8 mouse cellular contexts compared by ENCODE assay signal in genomic region chr4:119008476-119008875, GRCm38 (mm10). TPM values are rescaled to one million over a fixed set of nuclear protein-coding genes. Genes with fewer than 3 reads are reported as not detected.
A peak's percentile ranks its signal among the peaks of the same experiment; 100 is the strongest.
DNase-seq lines count a peak whose midpoint lies in the region; ATAC-seq lines count a peak whose summit lies in the region.

No protein-coding gene starts in this region.

- no peak overlapping the region for H3K9ac ChIP-seq in forebrain, embryonic 14.5 days (ENCODE audit: low read length)

- ATAC-seq in forebrain, embryonic 14.5 days: no peak
- ATAC-seq in activated CD4-positive, CD25-positive, alpha-beta regulatory T cell, adult 4 months: no peak

- H3K9me3 ChIP-seq in forebrain, embryonic 14.5 days (replicated peaks; ENCODE audit: control insufficient read depth, low read length): no peaks in the 10 kb centered on the region

- no peaks in the 10 kb centered on the region for H3K36me3 ChIP-seq in forebrain, embryonic 14.5 days (ENCODE audit: control insufficient read depth, insufficient read depth, low read length)

- H3K4me2 ChIP-seq in forebrain, embryonic 14.5 days (ENCODE audit: low read length): no peak overlapping the region

- 28% methylated on average over 6 of the region's 6 CpGs for WGBS in forebrain, embryonic 14.5 days

- no peaks in the 10 kb centered on the region for H3K4me1 ChIP-seq in forebrain, embryonic 14.5 days (ENCODE audit: control insufficient read depth, insufficient read depth, low read length)

- no peak overlapping the region for H3K4me3 ChIP-seq in forebrain, embryonic 14.5 days (ENCODE audit: low read depth, low read length)

- peak; percentile 54 for DNase-seq in cerebellum, adult 11-12 months
- no peak for DNase-seq in cerebellum, postnatal 4 days (ENCODE audit: low spot score in 2 of 2)
- peak; percentile 13 for DNase-seq in lung, postnatal 10 days
- DNase-seq in lung, adult 18-20 months: no peak
- peak; percentile 30 for DNase-seq in forebrain, embryonic 14.5 days (ENCODE audit: low spot score)
- DNase-seq in kidney, postnatal 14 days: peak; percentile 80
- no peak for DNase-seq in yolk sac, embryonic 10.5 days (ENCODE audit: low spot score)

- H3K27ac ChIP-seq in forebrain, embryonic 14.5 days (ENCODE audit: low read depth, low read length): no peak overlapping the region

- no peaks in the 10 kb centered on the region for H3K27me3 ChIP-seq in forebrain, embryonic 14.5 days (replicated peaks; ENCODE audit: control insufficient read depth, insufficient read depth, low read length)

RNA-seq across cellular contexts. Expression of gene Lao1, which starts 47.1 kb away (rescaled TPM):
- polyA plus RNA-seq in forebrain, embryonic 14.5 days (2014; fragmentation: Nextera tagmentation; extraction: Ambion mirVana): 0.11 and 0.42 TPM in 2 replicates
- not detected for polyA plus RNA-seq in activated CD4-positive, CD25-positive, alpha-beta regulatory T cell, adult 4 months (2017; shearing (Covaris generic))

Comparison
In these comparisons a context has a peak if more than half of its experiments do, and no peak if none do; other contexts are left out.
1. DNase-seq: peak in cerebellum, adult 11-12 months (single experiment), lung, postnatal 10 days (single experiment), forebrain, embryonic 14.5 days (single experiment) and kidney, postnatal 14 days (single experiment); none in cerebellum, postnatal 4 days (0 of 2), lung, adult 18-20 months (0 of 2) and yolk sac, embryonic 10.5 days (single experiment).